Mouse (Mus musculus) kidney, embryonic 15.5 days (tissue): Measurements from ENCODE around the gene Hmgb1. TPM values are rescaled to one million over a fixed set of nuclear protein-coding genes. Genes with fewer than 3 reads are reported as not detected.

Source experiments
- ATAC-seq: fragments of 200-750 bp; cut with Nextera tagmentation; replicated peaks from 2 replicates; pipeline ENCODE4 v1.8.0; 2017; ENCODE audit warnings: moderate TSS enrichment; ENCODE audit not compliant: low FRiP score
- H3K27ac ChIP-seq: fragments of 300-500 bp; sonication (generic); 2 replicates; pipeline ENCODE4 v1.5.1; 2015; ENCODE audit warnings: mild to moderate bottlenecking, inconsistent platforms
- H3K27me3 ChIP-seq: fragments of 300-500 bp; sonication (generic); 2 replicates; pipeline ENCODE4 v1.6.1; 2015; ENCODE audit warnings: inconsistent platforms
- H3K36me3 ChIP-seq: fragments of 300-500 bp; sonication (generic); 2 replicates; pipeline ENCODE4 v1.6.1; 2015; ENCODE audit warnings: inconsistent platforms
- H3K4me1 ChIP-seq: fragments of 300-500 bp; sonication (generic); 2 replicates; pipeline ENCODE4 v1.6.1; 2015; ENCODE audit warnings: inconsistent platforms
- H3K4me2 ChIP-seq: fragments of 300-500 bp; sonication (generic); 2 replicates; pipeline ENCODE4 v1.6.1; 2015; ENCODE audit warnings: moderate library complexity, mild to moderate bottlenecking, inconsistent platforms
- H3K4me3 ChIP-seq: fragments of 300-500 bp; sonication (generic); replicated peaks from 2 replicates; pipeline ENCODE4 v1.5.1; 2015; ENCODE audit warnings: mild to moderate bottlenecking, inconsistent platforms
- H3K9ac ChIP-seq: fragments of 300-500 bp; sonication (generic); 2 replicates; pipeline ENCODE4 v1.6.1; 2015; ENCODE audit warnings: mild to moderate bottlenecking, inconsistent platforms
- H3K9me3 ChIP-seq: fragments of 300-500 bp; sonication (generic); replicated peaks from 2 replicates; pipeline ENCODE4 v1.6.1; 2016; ENCODE audit warnings: inconsistent platforms
- WGBS: fragments of 180-500 bp; shearing (Covaris S2); methylation state at CpG from one replicate; pipeline ENCODE4 v1.1.7; 2015; ENCODE audit warnings: mixed read lengths; 5-methylcytosine and 5-hydroxymethylcytosine counted together
- polyA plus RNA-seq: library from polyadenylated mRNA; unstranded; fragments of >200 nt; fragmentation: Nextera tagmentation; extraction: Ambion mirVana; gene quantifications from 2 replicates; pipeline ENCODE4 v1.2.1, GENCODE M21; 2015

Hmgb1 gene
- polyA plus RNA-seq, 1 experiment from 2014 or later = 1,463 TPM

- Histone ChIP-seq H3K27ac (no peak overlapping the region), H3K9me3 (no peaks in the 10 kb centered on the region), H3K4me2 (no peak overlapping the region), H3K4me3 (no peak overlapping the region), H3K9ac (no peak overlapping the region), H3K27me3 (no peaks in the 10 kb centered on the region), H3K4me1 (0 out of 2 replicates have a peak, but pooled peaks cover 4% of the 10 kb centered on the region), H3K36me3 (peaks cover 88% of the 10 kb centered on the region)
- 89% methylated on average over 8 of the region's 8 CpGs for WGBS
- no peak for ATAC-seq
Observed at GRCm38 (mm10) chr5:149209328-149209727, 25.0 kb upstream of the Hmgb1 start.

GRCm38 (mm10) chr5:149208776-149209175, 24.5 kb upstream of the Hmgb1 start:
- Histone ChIP-seq H3K9ac (no peak overlapping the region), H3K4me1 (peaks cover 8% of the 10 kb centered on the region; the same call in 1 of the 2 replicates), H3K27ac (no peak overlapping the region), H3K4me2 (no peak overlapping the region), H3K4me3 (no peak overlapping the region), H3K36me3 (peaks cover 88% of the 10 kb centered on the region), H3K9me3 (no peaks in the 10 kb centered on the region), H3K27me3 (no peaks in the 10 kb centered on the region)
- WGBS = 92% methylated on average over 7 of the region's 7 CpGs
- no peak for ATAC-seq

GRCm38 (mm10) chr5:149207661-149208060, 23.4 kb upstream of the Hmgb1 start:
- no peaks in the 10 kb centered on the region for H3K9me3 ChIP-seq
- ATAC-seq = no peak
- no peak overlapping the region for H3K4me2 ChIP-seq
- H3K9ac ChIP-seq = no peak overlapping the region
- no peak overlapping the region for H3K27ac ChIP-seq
- WGBS = 88% methylated on average over 6 of the region's 6 CpGs
- H3K4me3 ChIP-seq = no peak overlapping the region
- peaks cover 88% of the 10 kb centered on the region for H3K36me3 ChIP-seq
- peaks cover 13% of the 10 kb centered on the region; the same call in 1 of the 2 replicates for H3K4me1 ChIP-seq
- H3K27me3 ChIP-seq = no peaks in the 10 kb centered on the region

- no peak overlapping the region for H3K9ac ChIP-seq
- no peak overlapping the region for H3K27ac ChIP-seq
- no peak for ATAC-seq
- H3K4me3 ChIP-seq = no peak overlapping the region
- H3K4me2 ChIP-seq = no peak overlapping the region
- 70% methylated on average over 5 of the region's 5 CpGs for WGBS
- peaks cover 88% of the 10 kb centered on the region for H3K36me3 ChIP-seq
- H3K27me3 ChIP-seq = no peaks in the 10 kb centered on the region
- H3K9me3 ChIP-seq = no peaks in the 10 kb centered on the region
- H3K4me1 ChIP-seq = peaks cover 9% of the 10 kb centered on the region; the same call in 1 of the 2 replicates
Observed at GRCm38 (mm10) chr5:149206286-149206685, 22.0 kb upstream of the Hmgb1 start.

- no peak overlapping the region for H3K9ac ChIP-seq
- H3K36me3 ChIP-seq = peaks cover 86% of the 10 kb centered on the region
- no peak for ATAC-seq
- 77% methylated on average over 8 of the region's 8 CpGs for WGBS
- H3K27me3 ChIP-seq = no peaks in the 10 kb centered on the region
- no peak overlapping the region for H3K4me2 ChIP-seq
- H3K9me3 ChIP-seq = no peaks in the 10 kb centered on the region
- no peak overlapping the region for H3K27ac ChIP-seq
- peaks cover 9% of the 10 kb centered on the region; the same call in 1 of the 2 replicates for H3K4me1 ChIP-seq
- H3K4me3 ChIP-seq = no peak overlapping the region
Observed at GRCm38 (mm10) chr5:149205265-149205664, 21.0 kb upstream of the Hmgb1 start.

- Histone ChIP-seq H3K27me3 (no peaks in the 10 kb centered on the region), H3K36me3 (peaks cover 84% of the 10 kb centered on the region), H3K4me3 (no peak overlapping the region), H3K4me2 (no peak overlapping the region), H3K9me3 (no peaks in the 10 kb centered on the region), H3K9ac (no peak overlapping the region), H3K27ac (no peak overlapping the region), H3K4me1 (peaks cover 9% of the 10 kb centered on the region; the same call in 1 of the 2 replicates)
- ATAC-seq = no peak
- 92% methylated on average over 7 of the region's 7 CpGs for WGBS
Observed at GRCm38 (mm10) chr5:149204822-149205221, 20.5 kb upstream of the Hmgb1 start.

GRCm38 (mm10) chr5:149203796-149204375, 19.6 kb upstream of the Hmgb1 start:
- H3K4me1 ChIP-seq = peaks cover 9% of the 10 kb centered on the region; the same call in 1 of the 2 replicates
- no peak for ATAC-seq
- H3K4me3 ChIP-seq = no peak overlapping the region
- no peaks in the 10 kb centered on the region for H3K9me3 ChIP-seq
- H3K4me2 ChIP-seq = no peak overlapping the region
- H3K36me3 ChIP-seq = peaks cover 83% of the 10 kb centered on the region
- H3K9ac ChIP-seq = no peak overlapping the region
- H3K27ac ChIP-seq = no peak overlapping the region
- WGBS = 76% methylated on average over 4 of the region's 4 CpGs
- no peaks in the 10 kb centered on the region for H3K27me3 ChIP-seq

- no peaks in the 10 kb centered on the region for H3K9me3 ChIP-seq
- no peaks in the 10 kb centered on the region for H3K27me3 ChIP-seq
- WGBS = 62% methylated on average over 5 of the region's 5 CpGs
- no peak overlapping the region for H3K9ac ChIP-seq
- H3K4me3 ChIP-seq = no peak overlapping the region
- no peak overlapping the region for H3K4me2 ChIP-seq
- H3K4me1 ChIP-seq = peaks cover 9% of the 10 kb centered on the region; the same call in 1 of the 2 replicates
- peaks cover 84% of the 10 kb centered on the region for H3K36me3 ChIP-seq
- H3K27ac ChIP-seq = peak overlapping the region; percentile 13; the same call in 1 of the 2 replicates
- no peak for ATAC-seq
Observed at GRCm38 (mm10) chr5:149202941-149203340, 18.7 kb upstream of the Hmgb1 start.

GRCm38 (mm10) chr5:149198782-149199181, 14.5 kb upstream of the Hmgb1 start:
- 86% methylated on average over 1 of the region's 1 CpGs for WGBS
- ATAC-seq = no peak
- peaks cover 83% of the 10 kb centered on the region for H3K36me3 ChIP-seq

GRCm38 (mm10) chr5:149196611-149197010, 12.3 kb upstream of the Hmgb1 start:
- 8% methylated on average over 1 of the region's 1 CpGs for WGBS
- Histone ChIP-seq H3K4me2 (no peak overlapping the region), H3K9ac (no peak overlapping the region), H3K4me3 (no peak overlapping the region), H3K27me3 (no peaks in the 10 kb centered on the region), H3K36me3 (peaks cover 80% of the 10 kb centered on the region), H3K9me3 (no peaks in the 10 kb centered on the region), H3K4me1 (peaks cover 11% of the 10 kb centered on the region; the same call in 1 of the 2 replicates), H3K27ac (no peak overlapping the region)
- no peak for ATAC-seq

More at GRCm38 (mm10) chr5:149198782-149199181, 14.5 kb upstream of the Hmgb1 start:
- no peak overlapping the region for H3K9ac ChIP-seq
- H3K4me2 ChIP-seq = no peak overlapping the region
- H3K4me1 ChIP-seq = peaks cover 16% of the 10 kb centered on the region; the same call in 1 of the 2 replicates
- no peaks in the 10 kb centered on the region for H3K9me3 ChIP-seq
- H3K27me3 ChIP-seq = no peaks in the 10 kb centered on the region
- no peak overlapping the region for H3K4me3 ChIP-seq
- no peak overlapping the region for H3K27ac ChIP-seq

GRCm38 (mm10) chr5:149190160-149190559, 5.9 kb upstream of the Hmgb1 start:
- WGBS = 89% methylated on average over 1 of the region's 1 CpGs
- no peak for ATAC-seq
- no peak overlapping the region for H3K27ac ChIP-seq

GRCm38 (mm10) chr5:149185806-149186205, 1.5 kb upstream of the Hmgb1 start:
- H3K36me3 ChIP-seq = peaks cover 22% of the 10 kb centered on the region
- peak overlapping the region; percentile 85 for H3K4me3 ChIP-seq
- no peaks in the 10 kb centered on the region for H3K9me3 ChIP-seq
- H3K27me3 ChIP-seq = no peaks in the 10 kb centered on the region
- ATAC-seq = no peak
- no peak overlapping the region for H3K27ac ChIP-seq
- peak overlapping the region; percentile 77; the same call in 1 of the 2 replicates for H3K9ac ChIP-seq
- H3K4me2 ChIP-seq = peak overlapping the region; percentile 75
- 61% methylated on average over 3 of the region's 3 CpGs for WGBS
- H3K4me1 ChIP-seq = peaks cover 24% of the 10 kb centered on the region

More at GRCm38 (mm10) chr5:149190160-149190559, 5.9 kb upstream of the Hmgb1 start:
- Histone ChIP-seq H3K27me3 (no peaks in the 10 kb centered on the region), H3K9ac (no peak overlapping the region), H3K36me3 (peaks cover 62% of the 10 kb centered on the region), H3K9me3 (no peaks in the 10 kb centered on the region), H3K4me1 (peaks cover 16% of the 10 kb centered on the region), H3K4me2 (no peak overlapping the region), H3K4me3 (no peak overlapping the region)
